Mouse (Mus musculus) limb, embryonic 12.5 days (tissue): ENCODE data around the gene Rbfox3. TPM values are rescaled to one million over a fixed set of nuclear protein-coding genes. Genes with fewer than 3 reads are reported as not detected.

ENCODE experiments used
- ATAC-seq: fragments of 200-750 bp; cut with Nextera tagmentation; 2 replicates; pipeline ENCODE4 v1.8.0; 2017; ENCODE audit warnings: low read depth, moderate TSS enrichment; ENCODE audit not compliant: insufficient number of reproducible peaks, insufficient read depth, low FRiP score, low TSS enrichment
- H3K27ac ChIP-seq: fragments of 300-500 bp; sonication (generic); 2 replicates; pipeline ENCODE4 v1.5.1; 2016; ENCODE audit warnings: mild to moderate bottlenecking, moderate library complexity
- H3K27me3 ChIP-seq: fragments of 300-500 bp; sonication (generic); 2 replicates; pipeline ENCODE4 v1.6.1; 2016; ENCODE audit warnings: mild to moderate bottlenecking, moderate library complexity
- H3K36me3 ChIP-seq: fragments of 300-500 bp; sonication (generic); 2 replicates; pipeline ENCODE4 v1.6.1; 2016; ENCODE audit warnings: mild to moderate bottlenecking, moderate library complexity
- H3K4me1 ChIP-seq: fragments of 300-500 bp; sonication (generic); replicated peaks from 2 replicates; pipeline ENCODE4 v1.6.1; 2016
- H3K4me2 ChIP-seq: fragments of 300-500 bp; sonication (generic); 2 replicates; pipeline ENCODE4 v1.6.1; 2016; ENCODE audit warnings: mild to moderate bottlenecking, moderate library complexity
- H3K4me3 ChIP-seq: fragments of 300-500 bp; sonication (generic); replicated peaks from 2 replicates; pipeline ENCODE4 v1.5.1; 2016; ENCODE audit warnings: mild to moderate bottlenecking
- H3K9ac ChIP-seq: fragments of 300-500 bp; sonication (generic); replicated peaks from 2 replicates; pipeline ENCODE4 v1.6.1; 2016; ENCODE audit warnings: mild to moderate bottlenecking, moderate library complexity
- H3K9me3 ChIP-seq: fragments of 300-500 bp; sonication (generic); 2 replicates; pipeline ENCODE4 v1.6.1; 2016; ENCODE audit warnings: mild to moderate bottlenecking, moderate library complexity
- WGBS: fragments of 180-500 bp; shearing (Covaris S2); methylation state at CpG from one replicate; pipeline ENCODE4 v1.1.7; 2016; 5-methylcytosine and 5-hydroxymethylcytosine counted together
- polyA plus RNA-seq: library from polyadenylated mRNA; unstranded; fragments of >200 nt; fragmentation: Nextera tagmentation; extraction: Ambion mirVana; gene quantifications from 2 replicates; pipeline ENCODE4 v1.2.1, GENCODE M21; 2016

Gene Rbfox3
- polyA plus RNA-seq, 1 experiment from 2014 or later: 3.9 TPM

DNA sequence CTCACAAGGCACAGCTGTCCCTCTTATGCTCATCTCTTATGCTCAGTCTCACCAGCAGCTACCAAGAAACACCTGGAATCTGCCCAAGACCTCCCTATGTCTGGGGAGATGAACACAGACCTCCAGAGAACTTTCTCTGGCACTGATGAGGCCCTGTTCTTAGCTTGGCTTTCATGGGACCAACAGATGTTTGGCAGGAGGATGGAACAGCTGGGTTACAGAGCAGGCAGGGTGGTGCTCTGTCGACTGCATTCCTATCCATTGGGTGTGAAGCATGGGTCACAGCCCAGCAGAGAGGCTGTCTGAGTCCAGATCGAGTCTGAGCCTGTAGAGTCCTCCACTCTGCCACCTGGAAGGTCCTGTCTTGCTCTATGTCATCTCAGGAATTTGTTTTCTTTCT lies 90.0 kb downstream of the Rbfox3 start:
- Histone ChIP-seq H3K36me3 (no peaks in the 10 kb centered on the region), H3K9ac (no peak overlapping the region), H3K9me3 (no peaks in the 10 kb centered on the region), H3K4me2 (no peak overlapping the region), H3K27ac (no peak overlapping the region), H3K4me1 (peaks cover 5% of the 10 kb centered on the region; the same call in 1 of the 2 replicates), H3K27me3 (no peaks in the 10 kb centered on the region), H3K4me3 (no peak overlapping the region)
- no peak for ATAC-seq
- WGBS: 49% methylated on average over 2 of the region's 2 CpGs

DNA sequence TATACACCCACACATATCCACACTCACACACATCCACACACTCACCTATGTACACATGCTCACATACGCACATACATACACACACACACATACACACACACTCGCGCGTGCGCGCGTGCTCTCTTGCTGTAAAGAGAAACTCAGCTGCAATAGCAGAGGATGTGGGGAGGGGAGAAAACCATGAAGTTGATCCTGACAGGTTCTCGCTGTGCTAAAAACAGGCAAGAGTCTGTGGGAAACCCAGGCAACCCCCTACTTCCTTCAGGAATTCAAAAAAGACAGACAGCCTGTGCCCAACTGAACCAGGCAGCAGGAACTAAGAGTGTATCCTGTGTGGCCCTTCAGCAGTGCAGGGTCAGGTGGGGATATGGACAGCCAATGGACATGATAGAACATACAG lies 92.9 kb downstream of the Rbfox3 start:
- no peaks in the 10 kb centered on the region for H3K36me3 ChIP-seq
- ATAC-seq: no peak
- peaks cover 16% of the 10 kb centered on the region for H3K4me1 ChIP-seq
- no peak overlapping the region for H3K4me2 ChIP-seq
- no peaks in the 10 kb centered on the region for H3K27me3 ChIP-seq
- no peak overlapping the region for H3K4me3 ChIP-seq
- no peak overlapping the region for H3K9ac ChIP-seq
- H3K27ac ChIP-seq: no peak overlapping the region
- 95% methylated on average over 8 of the region's 8 CpGs for WGBS
- no peaks in the 10 kb centered on the region for H3K9me3 ChIP-seq

DNA sequence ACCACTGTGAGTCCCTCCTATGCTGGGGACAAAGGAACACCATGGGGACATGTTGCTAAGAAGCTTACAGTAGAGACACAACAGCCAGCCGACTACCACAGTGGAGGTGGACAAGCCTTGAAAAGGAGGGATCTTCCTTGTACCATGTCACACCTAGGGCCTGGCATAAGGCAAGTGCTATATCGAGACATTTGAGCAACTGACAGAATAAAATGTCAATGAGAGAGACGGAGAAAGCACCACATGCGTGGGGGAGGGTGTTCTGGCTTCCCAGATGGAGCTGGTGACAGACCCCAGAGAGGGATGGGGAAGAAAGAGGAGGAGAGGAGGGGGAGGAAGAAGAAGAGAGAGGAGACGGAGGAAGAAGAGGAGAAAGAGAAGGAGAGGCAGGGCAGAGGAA lies 96.3 kb downstream of the Rbfox3 start:
- Histone ChIP-seq H3K4me1 (peaks cover 21% of the 10 kb centered on the region), H3K4me2 (no peak overlapping the region), H3K4me3 (no peak overlapping the region), H3K27me3 (no peaks in the 10 kb centered on the region), H3K36me3 (no peaks in the 10 kb centered on the region), H3K9me3 (no peaks in the 10 kb centered on the region), H3K27ac (no peak overlapping the region), H3K9ac (no peak overlapping the region)
- no peak for ATAC-seq
- 72% methylated on average over 5 of the region's 5 CpGs for WGBS

- Histone ChIP-seq H3K4me1 (peaks cover 21% of the 10 kb centered on the region), H3K4me3 (no peak overlapping the region), H3K4me2 (peak overlapping the region; percentile 21; the same call in 1 of the 2 replicates), H3K27me3 (no peaks in the 10 kb centered on the region), H3K36me3 (no peaks in the 10 kb centered on the region), H3K9ac (no peak overlapping the region), H3K27ac (0 out of 2 replicates have a peak overlapping the region, but pooled peaks have one; percentile 35), H3K9me3 (no peaks in the 10 kb centered on the region)
- 36% methylated on average over 11 of the region's 11 CpGs for whole genome bisulfite sequencing
- ATAC-seq: no peak
These were observed 97.5 kb downstream of the Rbfox3 start for GRCm38 (mm10) chr11:118813942-118814341.

DNA sequence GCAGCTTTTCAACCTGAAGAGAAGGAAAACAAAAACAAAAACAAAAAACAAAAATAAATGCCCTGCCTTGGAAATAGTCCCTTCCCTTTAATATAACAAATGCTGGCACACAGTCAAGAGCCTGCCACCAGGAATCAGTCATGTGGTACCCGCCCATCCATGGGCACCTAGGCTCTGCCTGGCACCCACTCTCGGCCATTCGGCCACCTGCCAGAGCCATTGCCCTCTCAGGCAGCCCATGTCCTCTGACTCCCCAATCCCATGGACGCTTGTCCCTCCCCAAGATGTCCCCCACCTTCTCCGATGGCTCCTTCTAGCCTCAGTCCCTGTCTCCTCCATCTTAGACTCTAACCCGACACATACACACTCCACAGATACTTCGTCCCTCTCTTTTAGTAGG lies 100.0 kb downstream of the Rbfox3 start:
- no peaks in the 10 kb centered on the region for H3K27me3 ChIP-seq
- H3K27ac ChIP-seq: no peak overlapping the region
- H3K36me3 ChIP-seq: no peaks in the 10 kb centered on the region
- H3K4me1 ChIP-seq: peaks cover 33% of the 10 kb centered on the region
- H3K4me2 ChIP-seq: no peak overlapping the region
- no peak for ATAC-seq
- no peak overlapping the region for H3K4me3 ChIP-seq
- no peaks in the 10 kb centered on the region for H3K9me3 ChIP-seq
- 89% methylated on average over 7 of the region's 7 CpGs for WGBS
- H3K9ac ChIP-seq: no peak overlapping the region

- no peak overlapping the region for H3K9ac ChIP-seq
- no peak overlapping the region for H3K27ac ChIP-seq
- WGBS: 34% methylated on average over 15 of the region's 15 CpGs
- H3K36me3 ChIP-seq: no peaks in the 10 kb centered on the region
- H3K27me3 ChIP-seq: no peaks in the 10 kb centered on the region
- H3K4me2 ChIP-seq: no peak overlapping the region
- ATAC-seq: no peak
- H3K9me3 ChIP-seq: no peaks in the 10 kb centered on the region
- peaks cover 15% of the 10 kb centered on the region; the same call in 1 of the 2 replicates for H3K4me1 ChIP-seq
- H3K4me3 ChIP-seq: no peak overlapping the region
These were observed 103.9 kb downstream of the Rbfox3 start for GRCm38 (mm10) chr11:118807511-118807910.

GRCm38 (mm10) chr11:118794856-118795602 lies 116.4 kb downstream of the Rbfox3 start:
- ATAC-seq: no peak
- peak overlapping the region; percentile 64; the same call in 1 of the 2 replicates for H3K27ac ChIP-seq

GRCm38 (mm10) chr11:118793639-118794021 lies 117.8 kb downstream of the Rbfox3 start:
- Histone ChIP-seq H3K9me3 (no peaks in the 10 kb centered on the region), H3K9ac (no peak overlapping the region), H3K27ac (no peak overlapping the region), H3K36me3 (no peaks in the 10 kb centered on the region), H3K27me3 (no peaks in the 10 kb centered on the region), H3K4me3 (no peak overlapping the region), H3K4me2 (no peak overlapping the region), H3K4me1 (peaks cover 37% of the 10 kb centered on the region)
- WGBS: 50% methylated on average over 16 of the region's 16 CpGs
- no peak for ATAC-seq

More at GRCm38 (mm10) chr11:118794856-118795602, 116.4 kb downstream of the Rbfox3 start:
- WGBS: 61% methylated on average over 8 of the region's 8 CpGs
- Histone ChIP-seq H3K4me3 (no peak overlapping the region), H3K4me1 (peaks cover 37% of the 10 kb centered on the region), H3K9me3 (no peaks in the 10 kb centered on the region), H3K27me3 (no peaks in the 10 kb centered on the region), H3K9ac (no peak overlapping the region), H3K36me3 (no peaks in the 10 kb centered on the region), H3K4me2 (no peak overlapping the region)

GRCm38 (mm10) chr11:118792916-118793638 lies 118.3 kb downstream of the Rbfox3 start:
- peaks cover under 1% of the 10 kb centered on the region; the same call in 1 of the 2 replicates for H3K9me3 ChIP-seq
- no peak overlapping the region for H3K27ac ChIP-seq
- no peaks in the 10 kb centered on the region for H3K27me3 ChIP-seq
- H3K4me3 ChIP-seq: no peak overlapping the region
- 70% methylated on average over 10 of the region's 10 CpGs for WGBS
- H3K9ac ChIP-seq: no peak overlapping the region
- H3K36me3 ChIP-seq: no peaks in the 10 kb centered on the region
- peaks cover 37% of the 10 kb centered on the region for H3K4me1 ChIP-seq
- ATAC-seq: no peak
- H3K4me2 ChIP-seq: no peak overlapping the region

- 78% methylated on average over 9 of the region's 9 CpGs for WGBS
- H3K9ac ChIP-seq: no peak overlapping the region
These were observed 119.1 kb downstream of the Rbfox3 start for GRCm38 (mm10) chr11:118792163-118792915.

GRCm38 (mm10) chr11:118791391-118791790 lies 120.0 kb downstream of the Rbfox3 start:
- peaks cover 6% of the 10 kb centered on the region; the same call in 1 of the 2 replicates for H3K9me3 ChIP-seq
- no peak overlapping the region for H3K9ac ChIP-seq
- no peak overlapping the region for H3K4me2 ChIP-seq
- H3K4me1 ChIP-seq: peaks cover 37% of the 10 kb centered on the region
- no peak overlapping the region for H3K27ac ChIP-seq
- ATAC-seq: no peak
- no peaks in the 10 kb centered on the region for H3K36me3 ChIP-seq
- H3K27me3 ChIP-seq: no peaks in the 10 kb centered on the region
- WGBS: 64% methylated on average over 6 of the region's 6 CpGs
- H3K4me3 ChIP-seq: no peak overlapping the region

More at GRCm38 (mm10) chr11:118792163-118792915, 119.1 kb downstream of the Rbfox3 start:
- no peak overlapping the region for H3K27ac ChIP-seq
- no peaks in the 10 kb centered on the region for H3K36me3 ChIP-seq
- peaks cover 37% of the 10 kb centered on the region for H3K4me1 ChIP-seq
- no peak overlapping the region for H3K4me3 ChIP-seq
- H3K9me3 ChIP-seq: peaks cover 6% of the 10 kb centered on the region; the same call in 1 of the 2 replicates
- H3K4me2 ChIP-seq: no peak overlapping the region
- no peaks in the 10 kb centered on the region for H3K27me3 ChIP-seq
- no peak for ATAC-seq
